Mouse (Mus musculus) hindbrain, embryonic 14.5 days (tissue): ENCODE data around the gene Mpv17. TPM values are rescaled to one million over a fixed set of nuclear protein-coding genes. Genes with fewer than 3 reads are reported as not detected.

Source experiments
- ATAC-seq: fragments of 200-750 bp; cut with Nextera tagmentation; 2 replicates; pipeline ENCODE4 v1.8.0; 2017; ENCODE audit warnings: moderate number of reproducible peaks, mild to moderate bottlenecking, moderate TSS enrichment, moderate library complexity; ENCODE audit not compliant: low FRiP score
- DNase-seq: peaks from one replicate; pipeline ENCODE4 v3.0.0-alpha.2; 2015; ENCODE audit warnings: low spot score
- H3K27ac ChIP-seq: fragments of 300-500 bp; sonication (generic); 2 replicates; pipeline ENCODE4 v1.5.1; 2014; ENCODE audit warnings: mild to moderate bottlenecking, moderate library complexity
- H3K27me3 ChIP-seq: fragments of 300-500 bp; sonication (generic); 2 replicates; pipeline ENCODE4 v1.6.1; 2014; ENCODE audit warnings: mild to moderate bottlenecking, low read length, mixed read lengths; ENCODE audit not compliant: control insufficient read depth, insufficient read depth
- H3K36me3 ChIP-seq: fragments of 300-500 bp; sonication (generic); replicated peaks from 2 replicates; pipeline ENCODE4 v1.6.1; 2014; ENCODE audit not compliant: control insufficient read depth, insufficient read depth
- H3K4me1 ChIP-seq: fragments of 300-500 bp; sonication (generic); replicated peaks from 2 replicates; pipeline ENCODE4 v1.6.1; 2014; ENCODE audit warnings: antibody characterized with exemption, low read length, mixed read lengths; ENCODE audit not compliant: control insufficient read depth, insufficient read depth
- H3K4me2 ChIP-seq: fragments of 300-500 bp; sonication (generic); replicated peaks from 2 replicates; pipeline ENCODE4 v1.6.1; 2014; ENCODE audit warnings: mild to moderate bottlenecking, moderate library complexity
- H3K4me3 ChIP-seq: fragments of 300-500 bp; sonication (generic); replicated peaks from 2 replicates; pipeline ENCODE4 v1.5.1; 2014; ENCODE audit warnings: mild to moderate bottlenecking, low read length
- H3K9ac ChIP-seq: fragments of 300-500 bp; sonication (generic); 2 replicates; pipeline ENCODE4 v1.6.1; 2014
- H3K9me3 ChIP-seq: fragments of 300-500 bp; sonication (generic); 2 replicates; pipeline ENCODE4 v1.6.1; 2016; ENCODE audit warnings: low read length; ENCODE audit not compliant: control insufficient read depth
- WGBS: fragments of 180-500 bp; shearing (Covaris S2); extraction: QIAGEN DNeasy Blood & Tissue Kit; methylation state at CpG from one replicate; pipeline ENCODE4 v1.1.7; 2014; 5-methylcytosine and 5-hydroxymethylcytosine counted together
- polyA plus RNA-seq: library from polyadenylated mRNA; unstranded; fragments of >200 nt; fragmentation: Nextera tagmentation; extraction: Ambion mirVana; gene quantifications from 2 replicates; pipeline ENCODE4 v1.2.1, GENCODE M21; 2014

The Mpv17 gene
- polyA plus RNA-seq: 49.5 and 50.3 TPM in 2 replicates

GRCm38 (mm10) chr5:31154152-31154553, at the start of gene Mpv17:
Gene Mpv17, minus strand, starts transcription at chr5:31154251.
- H3K36me3 ChIP-seq: peaks cover 34% of the 10 kb centered on the region
- DNase-seq (peak; percentile 86), ATAC-seq (peak; percentile 97)
- peak within 1 kb of the TSS; percentile 81 for H3K4me2 ChIP-seq
- no peaks in the 10 kb centered on the region for H3K27me3 ChIP-seq
- WGBS: under 1% methylated on average over 19 of the region's 19 CpGs
- peak within 1 kb of the TSS; percentile 74 for H3K9ac ChIP-seq
- peak within 1 kb of the TSS; percentile 64 for H3K4me3 ChIP-seq
- H3K9me3 ChIP-seq: no peaks in the 10 kb centered on the region
- peaks cover 13% of the 10 kb centered on the region for H3K4me1 ChIP-seq
- H3K27ac ChIP-seq: peak within 1 kb of the TSS; percentile 71

GRCm38 (mm10) chr5:31202933-31203332, 48.9 kb upstream of the Mpv17 start:
- Histone ChIP-seq H3K36me3 (peaks cover 77% of the 10 kb centered on the region), H3K4me1 (peaks cover 17% of the 10 kb centered on the region; the same call in 1 of the 2 replicates), H3K9me3 (peaks cover 6% of the 10 kb centered on the region; the same call in 1 of the 2 replicates), H3K4me3 (peak overlapping the region; percentile 69), H3K27me3 (no peaks in the 10 kb centered on the region), H3K9ac (no peak overlapping the region), H3K4me2 (peak overlapping the region; percentile 56), H3K27ac (peak overlapping the region; percentile 80)
- WGBS: 89% methylated on average over 7 of the region's 7 CpGs
- ATAC-seq (no peak), DNase-seq (no peak)

- H3K27me3 ChIP-seq: no peaks in the 10 kb centered on the region
- H3K27ac ChIP-seq: peak within 1 kb of the TSS; percentile 80
- H3K9me3 ChIP-seq: peaks cover 6% of the 10 kb centered on the region; the same call in 1 of the 2 replicates
- peaks cover 17% of the 10 kb centered on the region; the same call in 1 of the 2 replicates for H3K4me1 ChIP-seq
- under 1% methylated on average over 52 of the region's 53 CpGs for WGBS
- ATAC-seq: peak; percentile 97
- peak; percentile 98 for DNase-seq
- peak within 1 kb of the TSS; percentile 94 for H3K4me2 ChIP-seq
- peak within 1 kb of the TSS; percentile 81 for H3K9ac ChIP-seq
- peaks cover 77% of the 10 kb centered on the region for H3K36me3 ChIP-seq
- peak within 1 kb of the TSS; percentile 69 for H3K4me3 ChIP-seq
Measured at GRCm38 (mm10) chr5:31201742-31202590, 47.9 kb upstream of the Mpv17 start, which contains the start of gene Zfp513. Gene Zfp513, minus strand, starts transcription at chr5:31202303.

- Histone ChIP-seq H3K36me3 (peaks cover 78% of the 10 kb centered on the region), H3K27ac (peak overlapping the region; percentile 79; the same call in 1 of the 2 replicates), H3K4me3 (peak overlapping the region; percentile 69), H3K9me3 (peaks cover 6% of the 10 kb centered on the region; the same call in 1 of the 2 replicates), H3K27me3 (no peaks in the 10 kb centered on the region), H3K4me1 (peaks cover 17% of the 10 kb centered on the region; the same call in 1 of the 2 replicates), H3K9ac (peak overlapping the region; percentile 81), H3K4me2 (peak overlapping the region; percentile 94)
- DNase-seq (no peak), ATAC-seq (no peak)
- 23% methylated on average over 13 of the region's 13 CpGs for WGBS
Measured at GRCm38 (mm10) chr5:31201042-31201741, 47.1 kb upstream of the Mpv17 start.

- Histone ChIP-seq H3K4me1 (peaks cover 17% of the 10 kb centered on the region; the same call in 1 of the 2 replicates), H3K4me3 (peak overlapping the region; percentile 14), H3K9ac (no peak overlapping the region), H3K4me2 (peak overlapping the region; percentile 94), H3K9me3 (peaks cover 6% of the 10 kb centered on the region; the same call in 1 of the 2 replicates), H3K27me3 (no peaks in the 10 kb centered on the region), H3K36me3 (peaks cover 78% of the 10 kb centered on the region), H3K27ac (no peak overlapping the region)
- WGBS: 91% methylated on average over 27 of the region's 27 CpGs
- ATAC-seq (no peak), DNase-seq (no peak)
Measured at GRCm38 (mm10) chr5:31200327-31200768, 46.3 kb upstream of the Mpv17 start.

GRCm38 (mm10) chr5:31199893-31200292, 45.8 kb upstream of the Mpv17 start:
- ATAC-seq (no peak), DNase-seq (no peak)
- 86% methylated on average over 9 of the region's 9 CpGs for WGBS
- Histone ChIP-seq H3K4me2 (peak overlapping the region; percentile 94; the same call in 1 of the 2 replicates), H3K9ac (no peak overlapping the region), H3K27ac (no peak overlapping the region), H3K36me3 (peaks cover 78% of the 10 kb centered on the region), H3K27me3 (no peaks in the 10 kb centered on the region), H3K9me3 (peaks cover 6% of the 10 kb centered on the region; the same call in 1 of the 2 replicates), H3K4me3 (peak overlapping the region; percentile 14), H3K4me1 (peaks cover 17% of the 10 kb centered on the region; the same call in 1 of the 2 replicates)

- no peak overlapping the region for H3K4me3 ChIP-seq
- DNase-seq: no peak
- peaks cover 19% of the 10 kb centered on the region for H3K4me1 ChIP-seq
- WGBS: 94% methylated on average over 19 of the region's 19 CpGs
- no peak overlapping the region for H3K9ac ChIP-seq
- no peak overlapping the region for H3K27ac ChIP-seq
- peaks cover 78% of the 10 kb centered on the region for H3K36me3 ChIP-seq
- ATAC-seq: no peak
- H3K27me3 ChIP-seq: no peaks in the 10 kb centered on the region
- peaks cover 6% of the 10 kb centered on the region; the same call in 1 of the 2 replicates for H3K9me3 ChIP-seq
- no peak overlapping the region for H3K4me2 ChIP-seq
Measured at GRCm38 (mm10) chr5:31199321-31199892, 45.4 kb upstream of the Mpv17 start.

GRCm38 (mm10) chr5:31198616-31199320, 44.7 kb upstream of the Mpv17 start:
- Histone ChIP-seq H3K36me3 (peaks cover 72% of the 10 kb centered on the region), H3K9ac (no peak overlapping the region)

More at GRCm38 (mm10) chr5:31198616-31199320, 44.7 kb upstream of the Mpv17 start:
- peaks cover 25% of the 10 kb centered on the region for H3K4me1 ChIP-seq
- H3K4me3 ChIP-seq: no peak overlapping the region
- WGBS: 86% methylated on average over 5 of the region's 5 CpGs
- no peak for ATAC-seq
- no peak overlapping the region for H3K4me2 ChIP-seq
- no peaks in the 10 kb centered on the region for H3K27me3 ChIP-seq
- no peak overlapping the region for H3K27ac ChIP-seq
- peaks cover 6% of the 10 kb centered on the region; the same call in 1 of the 2 replicates for H3K9me3 ChIP-seq
- no peak for DNase-seq
